Mouse (Mus musculus) cortical plate, adult 2 months (tissue): Measurements from ENCODE around the gene Zbtb38.

Experiments
- CTCF ChIP-seq: fragments of 200-500 bp; IDR thresholded peaks from 2 replicates; pipeline ENCODE4 v1.5.1; 2011; ENCODE audit warnings: mild to moderate bottlenecking, control low read depth, low read length; ENCODE audit not compliant: insufficient read depth; ENCODE audit errors: extremely low read depth
- POLR2A ChIP-seq: fragments of 200-500 bp; IDR thresholded peaks from 2 replicates; pipeline ENCODE4 v1.6.1; 2011; ENCODE audit warnings: mild to moderate bottlenecking, low read length, control low read depth; ENCODE audit not compliant: insufficient read depth; ENCODE audit errors: extremely low read depth

DNA sequence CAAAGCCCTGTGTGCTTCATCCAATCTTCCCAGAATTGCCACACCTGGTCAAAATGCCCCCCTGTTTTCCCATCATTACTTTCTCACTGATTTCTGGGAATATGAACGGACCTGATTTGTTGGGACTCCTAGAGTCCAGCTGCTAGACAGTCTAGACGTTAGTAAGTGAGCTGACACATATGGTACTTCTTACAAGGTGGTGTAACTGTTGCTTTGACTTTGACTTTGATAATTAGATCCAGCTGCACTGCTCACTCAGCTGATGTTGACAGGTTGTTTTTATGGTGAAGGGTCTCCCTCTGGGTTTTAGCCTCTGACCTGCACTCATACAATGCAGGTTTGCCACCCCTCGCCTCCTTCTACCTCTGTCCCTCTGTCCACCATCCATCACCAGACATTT lies 17.8 kb upstream of the Zbtb38 start:
- no peak for TF ChIP-seq POLR2A
- TF ChIP-seq CTCF: no peak
